Mouse (Mus musculus): ENCODE results near the gene Aspm. TPM values are rescaled to one million over a fixed set of nuclear protein-coding genes. Genes with fewer than 3 reads are reported as not detected.

Gene Aspm
- 3.9 to 6.2 TPM (median 4.9 TPM) in 4 replicates for total RNA-seq (2023)

GRCm38 (mm10) chr1:139454340-139455225 is at the start of gene Aspm:
Aspm (plus strand) TSS chr1:139454772.

DNA sequence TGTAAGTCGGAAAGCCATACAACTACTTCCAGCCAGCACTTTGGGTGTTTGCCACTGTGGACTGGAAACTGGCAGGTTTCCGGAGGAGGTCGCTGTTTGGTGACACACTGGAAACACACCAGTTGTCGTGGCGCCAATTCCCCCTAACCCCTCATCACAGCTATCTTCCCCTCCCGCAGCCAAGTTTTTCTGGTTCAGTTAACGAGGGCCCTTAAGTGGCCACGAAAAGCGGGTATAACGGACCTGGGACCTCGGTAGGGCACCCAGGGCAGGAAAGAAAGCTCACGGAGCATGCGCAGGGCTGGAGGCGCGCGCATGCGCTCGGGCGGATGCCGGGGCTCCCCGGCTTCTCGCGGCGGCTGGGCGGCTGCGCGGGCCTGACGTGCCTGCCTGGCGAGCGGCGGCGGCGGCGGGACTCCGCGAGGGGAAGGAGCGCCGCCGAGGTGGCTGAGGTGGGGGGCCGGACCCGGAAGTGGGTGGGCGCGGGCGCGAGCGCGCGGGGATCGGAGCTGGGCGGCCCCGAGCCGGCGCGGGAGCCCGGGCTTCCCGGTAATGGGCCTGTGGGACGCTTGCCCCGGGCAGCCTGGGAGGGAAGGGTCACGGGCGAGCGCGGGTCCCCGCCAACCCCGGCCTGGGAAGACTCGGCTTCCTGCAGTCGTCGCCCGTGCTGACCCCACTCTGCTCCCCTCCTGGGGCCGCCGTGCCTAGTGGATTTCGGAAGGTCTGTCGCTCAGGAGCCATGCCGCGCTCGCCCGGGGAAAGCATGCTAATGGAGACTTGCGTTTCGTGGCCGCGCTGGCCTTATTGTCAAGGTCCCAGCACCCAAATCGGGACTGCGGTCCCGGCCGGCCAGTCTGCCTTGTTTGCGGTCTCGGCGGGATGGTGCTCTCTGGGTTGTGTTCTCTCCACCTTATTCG is 32.4 kb upstream of the Aspm start, which contains the start of gene Zbtb41:
Zbtb41 (plus strand) TSS at position 414 of the 917 bp plus-strand sequence.

DNA sequence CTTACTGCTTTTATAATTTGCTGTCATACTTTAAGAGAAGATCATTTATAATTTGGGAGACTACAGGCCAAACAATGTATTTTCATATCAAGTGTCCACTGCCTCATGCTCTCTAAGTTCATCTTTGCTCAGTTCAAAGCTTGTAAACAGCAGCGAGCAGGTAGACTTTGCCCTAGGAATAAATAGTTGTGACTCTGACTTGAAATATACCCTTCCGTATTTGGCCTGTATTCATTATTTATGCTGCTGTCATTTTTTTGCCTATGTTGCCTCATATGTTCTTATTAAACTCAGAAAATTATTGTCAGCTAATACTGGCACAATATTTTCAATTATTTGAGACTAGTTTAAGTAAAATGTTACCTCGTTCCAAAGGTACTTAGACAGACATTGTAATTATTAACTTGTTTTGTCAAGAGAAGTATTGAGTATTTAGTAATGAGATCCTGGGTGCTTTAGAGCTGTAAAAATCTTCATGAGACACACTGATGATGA is 46.7 kb downstream of the Aspm start, which contains the start of gene F13b:
F13b (plus strand) TSS at position 445 of the 495 bp plus-strand sequence.

Other genes starting within 250 kb of the Aspm start
- gene Crb1, start 77.7 kb upstream of the Aspm start, total RNA-seq (2023) = not detected in 4 replicates
- gene Zbtb41, start 32.5 kb upstream of the Aspm start, total RNA-seq (2023) = 30.3 to 34.2 TPM (median 31.6 TPM) in 4 replicates
- gene F13b, start 46.9 kb downstream of the Aspm start, total RNA-seq (2023) = not detected in 4 replicates
- gene Cfhr1, start 105.5 kb downstream of the Aspm start, total RNA-seq (2023) = not detected in 4 replicates

Measured in B cell, adult 62 days (primary cell).